Mouse (Mus musculus): Measurements from ENCODE around the gene Maml1.
"Not testable (repeated sequence)": the region's sequence is repeated elsewhere in the genome, so short reads cannot be mapped to it uniquely, and the experiment has no call there.

Gene Maml1

DNA sequence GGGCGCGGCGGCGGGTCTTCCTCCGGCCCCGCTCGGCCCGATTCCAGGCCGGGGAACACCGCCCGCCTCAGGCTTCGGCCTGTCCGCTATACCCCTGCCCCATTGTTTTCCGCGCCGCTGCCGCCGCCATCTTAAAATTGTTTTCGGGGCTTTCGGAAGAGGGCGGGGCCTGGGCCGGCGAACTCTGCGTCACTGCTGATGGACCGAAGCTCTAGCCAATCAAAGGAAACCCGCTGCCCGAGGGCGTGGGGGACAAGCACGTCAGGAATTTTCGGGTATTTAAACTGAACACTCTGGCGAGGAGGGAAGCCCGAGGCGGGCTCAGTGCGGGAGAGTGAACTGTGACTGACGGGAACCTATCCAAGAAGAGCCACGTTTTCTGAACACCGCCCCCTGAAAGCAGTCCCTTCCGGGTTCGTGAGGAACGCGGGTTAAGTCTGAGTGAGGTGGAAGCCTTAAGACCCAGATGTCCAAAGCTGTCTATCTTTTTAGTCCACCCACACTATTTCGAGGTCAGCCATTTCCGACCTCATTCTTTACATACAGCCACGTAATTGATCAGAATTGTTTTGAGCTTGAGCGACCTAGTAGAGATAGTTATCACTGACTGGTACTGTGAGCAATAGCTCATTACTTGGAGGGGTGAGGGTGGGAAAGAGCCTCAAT lies at the start of gene Maml1:
Gene Maml1 (minus strand): TSS at position 122 of the 666 bp plus-strand sequence.
- peak; percentile 97 to 98 for DNase-seq (ENCODE audit: low spot score in 2 of 2)

DNA sequence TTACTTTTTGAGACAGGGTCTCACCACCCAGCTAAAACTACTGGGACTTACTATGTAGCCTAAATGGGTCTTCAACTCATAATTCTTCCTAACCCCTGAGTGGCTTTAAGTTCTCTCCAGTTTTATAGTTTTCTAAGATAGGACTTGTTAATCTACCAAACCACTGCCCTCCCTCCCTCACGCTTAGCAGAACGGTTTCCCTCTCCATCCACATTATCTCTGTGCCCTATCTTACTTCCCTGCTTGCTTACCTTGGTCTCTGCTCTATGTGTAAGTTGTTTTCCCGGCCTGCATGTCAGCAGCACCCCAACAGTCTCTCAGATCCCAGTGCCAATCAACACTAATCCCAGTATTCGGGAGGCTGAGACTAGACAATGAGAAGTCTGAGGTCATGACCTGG lies 44.8 kb upstream of the Maml1 start:
- no peak for DNase-seq (ENCODE audit: low spot score in 2 of 2)

DNA sequence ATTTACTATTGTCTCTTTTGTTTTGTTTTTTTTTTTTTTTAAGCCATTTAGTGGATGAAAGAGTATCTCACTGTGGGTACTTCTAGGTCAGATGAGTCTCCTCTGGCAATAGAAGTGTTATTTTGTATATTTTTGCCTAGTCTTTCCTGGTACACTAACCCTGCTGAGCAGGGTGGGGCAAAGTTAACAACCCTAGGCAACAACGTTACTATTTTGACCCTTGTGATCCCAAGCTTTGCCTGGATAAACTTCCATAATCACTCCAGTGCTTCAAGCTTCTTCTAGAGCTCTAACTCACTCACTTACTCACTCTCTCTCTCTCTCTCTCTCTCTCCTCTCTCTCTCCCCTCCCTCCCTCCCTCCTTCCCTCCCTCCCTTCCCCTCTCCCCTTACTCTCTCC lies 44.0 kb upstream of the Maml1 start:
- no peak for DNase-seq (ENCODE audit: low spot score in 2 of 2)

DNA sequence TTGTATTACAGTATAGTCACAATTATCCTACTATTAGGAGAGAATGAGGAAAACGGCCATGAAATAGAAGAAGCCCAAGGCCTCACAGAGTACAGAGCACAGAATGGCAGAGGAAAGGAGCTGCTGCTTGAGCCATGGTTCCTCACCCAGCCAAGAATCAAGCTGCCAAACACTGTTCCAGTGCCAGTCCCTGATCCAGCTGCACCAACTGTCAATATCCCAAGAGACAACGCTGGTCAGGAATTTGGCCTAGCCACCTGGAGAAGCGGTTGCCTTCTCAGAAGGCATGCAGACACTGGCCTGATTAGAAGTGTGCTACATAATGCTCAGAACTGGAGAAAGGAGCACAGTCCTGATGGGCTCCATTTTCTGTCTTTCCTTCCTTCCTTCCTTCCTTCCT lies 41.1 kb upstream of the Maml1 start:
- no peak for DNase-seq (ENCODE audit: low spot score in 2 of 2)

DNA sequence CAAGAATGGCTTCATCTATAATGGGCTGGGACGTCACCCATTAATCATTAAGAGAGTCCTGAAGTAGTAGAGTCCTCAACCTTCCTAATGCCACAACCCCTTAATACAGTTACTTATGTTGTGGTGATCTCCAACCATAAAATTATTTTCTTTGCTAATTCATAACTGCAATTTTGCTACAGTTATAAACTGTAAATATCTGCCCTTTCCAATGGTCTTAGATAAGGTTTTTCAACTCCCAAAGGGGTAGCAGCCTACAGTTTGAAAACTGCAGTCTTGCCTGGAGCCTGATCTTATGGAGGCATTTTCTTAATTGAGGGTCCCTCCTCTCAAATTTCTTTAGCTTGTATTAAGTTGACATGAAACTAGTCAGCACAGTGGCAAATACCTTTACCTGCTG lies 37.3 kb upstream of the Maml1 start:
- DNase-seq (ENCODE audit: low spot score in 2 of 2), result no peak

DNA sequence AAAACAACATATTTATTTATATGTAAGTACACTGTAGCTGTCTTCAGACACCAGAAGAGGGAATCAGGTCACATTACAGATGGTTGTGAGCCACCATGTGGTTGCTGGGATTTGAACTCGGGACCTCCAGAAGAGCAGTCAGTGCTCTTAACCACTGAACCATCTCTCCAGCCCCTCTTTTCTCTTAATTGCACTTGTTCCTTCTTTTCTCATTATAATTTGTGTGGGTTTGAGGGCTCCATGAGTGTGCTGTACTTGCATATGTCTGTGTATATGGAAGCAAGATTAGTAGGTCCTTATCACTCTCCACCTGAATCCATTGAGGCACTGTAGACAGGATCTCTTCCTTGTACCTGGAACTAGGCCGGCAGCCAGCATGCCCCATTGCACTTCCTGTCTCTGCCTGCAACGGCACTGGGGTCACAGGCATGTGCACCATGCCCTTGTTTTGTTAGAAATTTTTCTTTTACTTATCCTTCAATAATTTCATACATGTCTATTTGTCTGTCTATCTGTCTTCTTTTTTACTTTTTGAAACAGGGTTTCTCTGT lies 36.0 kb upstream of the Maml1 start:
- DNase-seq (ENCODE audit: low spot score in 2 of 2), result no peak

DNA sequence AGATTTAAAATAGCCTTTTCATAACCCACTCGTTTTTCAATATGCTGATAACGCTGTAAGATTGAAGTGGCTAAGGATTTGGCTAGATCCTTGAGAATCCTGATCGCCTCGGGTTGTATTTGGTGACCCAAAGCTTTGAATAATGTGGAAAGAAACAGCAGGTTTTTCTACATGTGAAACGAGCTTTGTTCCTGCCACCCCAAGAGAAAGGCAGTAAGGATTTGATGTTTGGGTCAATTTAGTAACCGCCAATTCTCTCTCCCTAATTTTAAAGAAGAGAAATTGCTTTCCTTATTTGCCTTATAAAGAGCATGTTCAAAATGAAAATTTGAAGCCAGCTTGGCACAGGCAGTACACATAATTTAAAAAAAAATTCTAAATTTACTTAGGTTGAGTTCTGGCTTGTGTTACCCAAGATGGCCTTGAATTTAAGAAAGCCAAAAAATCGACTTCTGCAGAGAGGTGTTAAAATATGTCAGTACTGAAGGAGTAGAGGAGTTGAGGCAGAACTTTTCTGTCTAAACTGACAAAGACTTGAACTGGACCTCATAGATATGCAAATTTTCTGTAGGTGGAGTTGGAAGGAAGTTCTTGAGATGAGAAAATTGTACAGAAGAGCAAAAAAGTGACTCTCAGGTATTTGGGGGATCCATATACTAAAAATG lies 34.3 kb upstream of the Maml1 start:
- DNase-seq (ENCODE audit: low spot score in 2 of 2), result peak in 1 of 2 experiments; percentile 5

DNA sequence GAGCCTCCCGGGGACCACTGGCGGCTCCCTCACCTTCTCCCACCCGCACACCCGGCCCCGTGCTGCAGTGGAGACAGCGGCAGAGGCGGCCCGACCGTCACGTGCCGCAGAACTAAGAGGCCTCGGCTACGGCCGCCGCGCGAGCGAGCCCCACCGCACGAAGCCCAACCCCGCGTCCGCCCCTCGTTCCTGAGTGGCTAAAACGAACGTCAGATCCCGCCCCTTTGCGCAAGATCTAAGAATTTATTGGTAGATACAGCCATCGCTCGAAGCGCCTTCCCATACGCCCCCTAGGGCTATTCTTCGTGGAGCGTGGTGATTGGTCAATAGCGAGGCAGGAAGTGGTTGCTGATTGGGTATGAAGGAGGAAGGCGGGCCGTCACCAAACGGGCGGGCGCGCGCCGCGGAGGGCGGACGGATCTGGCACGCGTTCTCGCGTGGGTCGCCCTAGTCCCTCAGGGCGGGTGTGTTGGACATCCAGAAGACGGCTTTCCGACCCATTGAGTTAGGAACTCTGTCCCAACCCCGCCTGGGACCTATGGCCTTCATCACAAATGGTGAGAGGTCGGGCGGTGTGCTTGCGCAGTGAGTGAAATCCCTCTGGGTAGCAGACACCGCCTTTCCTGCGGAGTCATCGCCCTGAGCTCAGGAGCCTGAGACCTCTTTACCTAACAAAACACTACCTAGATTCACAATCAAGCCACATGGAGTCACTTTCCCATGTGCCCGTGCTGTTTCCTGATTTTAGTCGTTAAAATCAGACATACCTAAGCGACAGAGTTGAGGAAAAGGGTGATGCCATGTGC lies 33.6 kb upstream of the Maml1 start, which contains the start of gene Canx:
Gene Canx (minus strand): TSS at position 178 of the 806 bp plus-strand sequence.
- DNase-seq (ENCODE audit: low spot score in 2 of 2), result peak; percentile 99

DNA sequence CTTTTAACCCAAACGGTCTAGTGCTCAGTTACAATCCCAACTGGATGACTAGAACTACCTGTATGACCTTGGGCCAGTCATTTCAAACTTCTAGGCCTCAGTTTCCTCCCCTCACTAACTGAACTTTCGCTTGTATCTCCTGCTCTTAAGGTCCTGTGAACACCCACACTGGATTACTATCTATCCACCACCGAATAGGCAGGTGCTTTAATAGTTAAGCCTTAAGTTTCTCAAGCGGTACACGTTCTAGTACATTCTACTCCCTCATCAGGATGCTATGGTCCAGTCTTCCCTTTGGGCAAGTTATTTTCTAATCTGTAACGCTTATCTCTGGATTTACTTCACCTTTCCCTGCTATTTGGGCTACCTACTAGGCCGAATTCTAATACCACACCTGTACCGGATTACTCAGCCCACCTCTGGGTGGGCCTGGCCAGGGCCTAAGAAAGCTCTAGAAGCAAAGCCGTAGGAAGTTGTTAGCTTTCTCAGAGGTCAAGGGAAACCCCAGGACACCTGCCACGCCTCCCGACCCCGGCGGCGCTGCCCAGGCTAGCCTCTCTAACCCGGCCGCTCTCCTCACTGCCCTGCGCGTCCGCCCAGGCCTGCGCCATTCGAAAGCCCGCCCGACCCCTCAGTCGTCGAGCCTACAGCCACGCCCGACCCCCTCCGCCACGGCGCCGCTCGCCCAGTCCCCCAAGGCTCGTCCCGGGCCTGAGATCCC lies 32.8 kb upstream of the Maml1 start:
- peak; percentile 71 to 80 for DNase-seq (ENCODE audit: low spot score in 2 of 2)

DNA sequence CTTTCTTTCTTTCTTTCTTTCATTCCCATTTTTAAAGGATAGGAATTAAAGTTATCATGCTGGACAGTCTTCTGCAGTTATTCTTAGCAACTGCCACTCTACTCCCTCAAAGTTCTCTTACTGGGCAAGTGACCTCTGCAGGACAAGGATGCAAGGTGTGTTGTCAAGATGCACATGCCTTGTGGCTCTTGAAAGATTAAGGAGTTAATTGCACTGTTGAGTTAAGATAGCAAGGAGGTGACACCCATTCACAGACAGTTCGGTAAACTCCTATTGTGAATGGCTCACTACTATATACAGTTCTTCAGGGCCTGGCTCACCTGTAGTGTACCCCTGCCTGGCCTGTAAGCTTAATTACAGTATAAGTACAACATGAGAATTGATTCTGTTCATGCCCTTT lies 31.7 kb upstream of the Maml1 start:
- DNase-seq (ENCODE audit: low spot score in 2 of 2), result no peak

DNA sequence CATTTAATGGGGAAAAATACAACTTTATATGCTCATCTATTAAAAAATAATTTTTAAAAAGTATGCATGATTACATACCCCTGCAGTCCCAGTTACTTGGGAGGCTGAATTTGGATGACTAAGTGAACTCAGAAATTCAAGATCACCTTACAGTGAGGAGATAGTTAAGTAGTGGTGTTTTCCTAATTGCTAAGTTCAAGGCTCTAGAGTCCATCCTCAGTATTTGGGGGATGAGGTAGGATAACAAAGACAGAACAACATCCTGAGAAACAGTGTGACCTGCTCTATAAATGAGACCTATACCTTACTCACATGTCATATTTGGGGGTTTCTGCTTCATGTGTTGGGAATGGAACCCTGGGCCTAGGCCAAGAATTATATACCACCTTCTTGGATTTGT lies 30.2 kb upstream of the Maml1 start:
- DNase-seq (ENCODE audit: low spot score in 2 of 2), result no peak

DNA sequence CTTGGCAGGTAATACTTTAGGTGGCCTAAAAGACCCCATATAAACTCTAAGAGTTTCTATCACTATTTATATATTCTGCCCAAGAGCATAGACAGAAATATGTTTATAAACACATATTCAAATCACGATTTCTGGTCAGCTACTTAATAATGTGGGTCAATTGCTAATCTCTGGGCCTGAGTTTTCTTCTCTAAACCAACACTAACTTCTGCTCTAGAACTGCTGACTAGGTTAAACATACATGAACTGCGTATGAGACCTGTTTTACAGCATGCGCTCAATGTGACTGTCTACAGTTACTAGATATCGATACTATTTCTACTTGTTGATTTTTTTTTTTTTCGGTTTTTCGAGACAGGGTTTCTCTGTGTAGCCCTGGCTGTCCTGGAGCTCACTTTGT lies 29.1 kb upstream of the Maml1 start:
- DNase-seq (ENCODE audit: low spot score in 2 of 2), result no peak

DNA sequence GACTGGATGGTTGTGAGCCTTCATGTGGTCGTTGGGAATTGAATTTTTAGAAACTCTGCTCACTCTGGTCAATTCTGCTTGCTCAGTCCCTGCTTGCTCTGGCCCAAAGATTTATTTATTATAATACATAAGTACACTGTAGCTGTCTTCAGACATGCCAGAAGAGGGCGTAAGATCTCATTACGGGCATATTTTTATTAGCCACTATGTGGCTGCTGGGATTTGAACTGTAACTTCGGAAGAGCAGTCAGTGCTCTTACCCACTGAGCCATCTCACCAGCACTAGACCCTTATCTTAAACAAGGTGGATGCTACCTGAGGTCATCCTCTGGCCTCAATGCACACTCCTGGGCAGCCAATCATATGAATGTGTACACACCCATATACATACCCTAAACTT lies 27.2 kb upstream of the Maml1 start:
- DNase-seq (ENCODE audit: low spot score in 2 of 2), result not testable (repeated sequence)

DNA sequence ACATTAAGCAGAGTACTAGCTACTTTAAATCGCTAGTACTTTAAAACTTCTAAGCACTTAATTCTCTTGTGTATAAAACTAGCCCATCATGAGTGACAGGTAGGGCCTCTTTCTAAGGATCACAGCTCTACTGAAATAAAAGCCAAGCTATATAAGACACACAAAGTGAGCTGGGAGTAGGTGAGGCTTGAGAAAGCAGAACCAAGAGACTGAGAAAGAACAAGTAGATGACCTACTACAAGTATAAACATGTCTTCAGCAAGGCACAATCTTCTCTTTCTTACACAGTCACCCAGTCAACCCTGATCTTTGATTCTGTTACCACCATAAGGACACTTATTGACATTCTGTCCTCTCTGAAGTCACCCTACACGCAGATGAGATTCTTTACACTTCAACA lies 20.7 kb upstream of the Maml1 start:
- DNase-seq (ENCODE audit: low spot score in 2 of 2), result no peak

DNA sequence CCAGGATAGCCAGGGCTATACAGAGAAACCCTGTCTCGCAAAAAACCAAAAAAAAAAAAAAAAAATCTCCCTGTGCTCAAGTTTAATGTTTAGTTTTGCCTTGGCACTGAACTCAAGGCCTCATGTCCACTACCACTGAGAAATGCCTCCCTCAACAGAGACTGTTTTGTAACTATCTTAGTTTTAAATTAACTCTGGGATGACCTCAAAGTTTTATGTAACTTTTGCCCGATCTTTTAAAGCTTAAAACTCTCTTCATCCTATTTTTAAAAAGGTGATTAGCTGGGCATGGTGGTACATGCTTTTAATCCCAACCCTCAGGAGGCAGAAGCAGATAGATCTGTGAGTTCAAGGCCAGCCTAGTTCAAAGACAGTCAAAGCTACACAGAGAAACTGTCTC lies 11.3 kb upstream of the Maml1 start:
- no peak for DNase-seq (ENCODE audit: low spot score in 2 of 2)

DNA sequence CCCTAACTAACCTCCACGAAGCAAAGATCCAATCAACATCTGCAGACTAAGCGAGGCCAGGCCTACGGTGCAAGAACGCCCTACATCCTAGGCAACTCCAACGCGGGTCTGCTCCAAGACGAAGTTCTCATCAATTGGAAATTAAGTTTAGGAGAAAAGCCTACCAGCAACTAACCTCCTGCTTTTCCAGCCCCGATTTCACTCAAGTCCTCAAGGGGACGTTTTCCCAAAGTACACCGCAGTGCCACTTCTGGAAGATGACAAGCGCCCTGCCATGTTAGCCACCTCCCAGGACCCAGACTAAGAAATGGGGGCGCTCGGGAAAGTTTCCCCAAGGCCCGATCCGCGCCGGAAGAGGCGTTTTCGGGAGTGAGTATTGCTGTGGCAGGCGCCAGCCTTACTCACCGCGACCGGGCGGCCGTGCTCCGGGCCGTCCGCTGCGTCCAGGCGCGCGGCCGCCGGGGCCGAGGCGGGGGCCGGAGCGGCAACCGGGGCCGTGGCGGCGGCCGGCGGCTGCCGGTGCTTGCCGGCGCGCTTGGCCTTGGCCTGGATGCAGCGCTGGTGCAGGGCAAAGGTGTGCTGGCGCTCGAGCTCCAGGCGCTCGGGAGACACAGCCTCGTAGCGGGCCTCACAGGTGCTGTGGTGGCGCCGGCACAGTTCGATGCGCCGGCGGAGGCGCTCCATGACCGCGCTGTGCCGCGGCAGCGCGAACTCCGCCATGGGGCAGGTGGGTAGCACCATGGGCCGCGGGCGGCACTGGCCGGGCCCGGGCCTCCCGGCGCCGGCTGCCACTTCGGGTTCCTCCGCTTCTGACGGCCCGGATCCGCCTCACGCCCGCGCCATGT lies 568 bp downstream of the Maml1 start:
- peak; percentile 13 to 19 for DNase-seq (ENCODE audit: low spot score in 2 of 2)

DNA sequence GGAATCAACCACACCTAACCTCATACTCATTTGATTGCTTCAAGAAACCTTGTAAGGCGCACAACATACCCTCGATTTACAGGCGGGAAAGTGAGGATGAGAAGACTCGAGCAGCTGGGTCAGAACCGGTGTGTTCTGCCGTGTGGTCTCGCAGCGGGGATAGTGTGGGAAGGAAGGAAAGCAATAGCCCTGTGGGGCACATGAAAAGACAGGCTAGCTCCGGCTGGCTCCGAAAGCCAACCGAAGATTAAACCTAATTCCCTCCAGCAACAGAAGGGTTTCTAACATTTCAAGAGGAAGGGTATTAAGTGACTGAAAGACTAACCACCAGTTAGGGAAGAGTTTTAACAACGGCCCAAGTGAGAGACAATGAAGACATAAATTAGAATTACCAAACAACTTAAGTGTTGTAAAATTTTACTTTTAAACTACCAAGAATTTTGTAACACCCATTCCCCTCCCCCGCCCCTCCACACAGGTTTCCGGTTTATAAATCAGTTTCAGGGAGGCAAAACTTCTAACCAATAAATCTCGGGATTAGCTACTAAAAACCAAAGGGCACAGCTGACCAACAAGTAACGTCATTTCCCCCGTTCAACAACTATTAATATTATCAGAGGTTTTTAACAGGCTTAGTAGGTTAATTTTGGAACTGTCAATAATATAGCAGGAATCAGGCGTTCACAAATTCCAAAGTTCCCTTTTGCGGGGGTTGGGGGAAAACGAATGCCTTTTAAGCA lies 1.5 kb downstream of the Maml1 start:
- DNase-seq (ENCODE audit: low spot score in 2 of 2), result no peak

DNA sequence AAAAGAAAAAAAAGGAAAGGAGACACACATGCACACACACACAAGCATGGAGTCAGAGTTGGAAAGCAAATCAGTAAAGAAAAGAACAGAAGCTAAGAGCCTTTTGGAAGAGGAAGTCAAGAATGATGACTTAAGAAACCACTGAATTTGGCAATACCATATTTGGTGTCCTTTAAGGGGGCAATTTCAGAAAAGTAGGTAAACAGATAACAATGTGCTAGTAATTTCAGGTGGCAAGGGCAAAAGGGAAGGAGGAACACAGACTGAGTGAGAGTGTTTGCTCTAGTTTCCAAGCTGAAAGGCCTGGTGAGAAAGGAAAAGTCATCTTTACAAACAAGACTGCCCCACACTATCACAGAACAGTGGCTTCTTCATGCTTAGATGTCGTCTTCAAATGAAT lies 5.7 kb downstream of the Maml1 start:
- no peak for DNase-seq (ENCODE audit: low spot score in 2 of 2)

DNA sequence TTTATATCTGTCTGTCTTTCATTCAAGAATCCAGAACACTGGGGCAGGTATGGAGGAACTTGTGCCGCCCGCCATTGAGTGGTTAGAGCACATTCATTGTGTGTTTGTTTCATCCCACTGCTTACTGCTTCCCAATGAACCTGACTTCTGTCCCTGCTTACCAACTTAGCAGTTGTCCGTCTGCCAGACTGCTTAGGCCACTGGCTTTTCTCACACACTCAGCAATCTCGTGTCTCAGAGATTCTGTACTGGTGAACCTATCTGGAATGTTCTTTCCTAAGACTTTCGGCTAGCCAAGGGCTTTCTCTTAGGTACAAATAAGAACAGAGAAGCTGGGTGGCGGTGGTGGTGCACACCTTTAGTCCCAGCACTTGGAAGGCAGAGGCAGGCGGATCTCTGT lies 6.4 kb downstream of the Maml1 start:
- no peak for DNase-seq (ENCODE audit: low spot score in 2 of 2)

DNA sequence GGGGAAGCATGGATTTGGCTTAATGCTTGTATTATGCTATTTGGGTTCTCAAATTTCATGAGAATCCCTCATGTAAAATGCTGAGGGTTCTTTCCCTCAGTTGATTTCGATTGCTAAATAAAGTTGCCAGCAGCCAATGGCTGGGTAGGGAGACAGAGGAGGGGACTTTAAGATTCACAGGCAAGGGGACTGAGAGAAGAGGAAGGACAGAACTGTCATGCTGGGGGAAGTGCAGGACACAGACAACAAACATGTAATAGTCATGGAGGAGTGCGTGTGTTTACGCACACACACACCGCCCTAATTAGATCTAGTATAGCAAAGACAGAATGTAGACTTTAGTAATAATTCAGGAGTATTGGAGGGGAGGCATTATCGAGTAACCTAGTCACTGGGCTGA lies 6.8 kb downstream of the Maml1 start:
- DNase-seq (ENCODE audit: low spot score in 2 of 2), result no peak
